ENCODE assay signal across 17 mouse cellular contexts in the genomic region with DNA sequence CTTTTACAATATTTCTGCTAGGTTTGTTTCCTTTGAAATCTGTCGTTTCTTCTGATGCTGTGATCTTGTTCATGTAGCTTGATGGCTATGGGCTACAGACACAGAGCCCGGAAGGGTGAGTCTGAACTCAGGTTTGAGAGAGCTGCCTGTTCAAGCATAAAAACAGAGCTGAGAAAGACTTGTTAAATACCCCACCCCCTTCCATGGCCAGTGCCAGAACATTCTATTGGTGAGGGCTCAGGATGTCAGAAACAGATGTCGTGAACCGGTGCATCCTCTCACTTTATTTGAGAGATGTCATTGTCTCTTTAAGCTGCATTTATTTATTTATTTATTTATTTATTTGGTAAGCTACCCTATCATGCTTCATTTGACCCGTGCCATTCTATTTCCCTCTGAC. TPM values are rescaled to one million over a fixed set of nuclear protein-coding genes. Genes with fewer than 3 reads are reported as not detected.
"Had no signal": no experiment of that assay in that cellular context is flagged by ENCODE, and none has a peak within 500 bp of the region (broad histone marks: within the 10 kb centered on the region; RNA-seq: fewer than 3 reads in every experiment).

No protein-coding gene starts in this region.

- DNase-seq: kidney, adult 9 months; layer of hippocampus, adult 9-11 months; liver, postnatal 0 days; lung, embryonic 14.5 days; thymus, adult 18-20 months; thymus, postnatal 36 days had no signal

- H3K4me2 ChIP-seq: limb, embryonic 12.5 days; limb, embryonic 15.5 days; liver, embryonic 11.5 days; lung, embryonic 14.5 days; midbrain, embryonic 12.5 days had no signal

- H3K27me3 ChIP-seq: limb, embryonic 12.5 days; limb, embryonic 15.5 days; midbrain, embryonic 12.5 days had no signal

- H3K9ac ChIP-seq: limb, embryonic 12.5 days; limb, embryonic 15.5 days; liver, embryonic 14.5 days; liver, postnatal 0 days; lung, embryonic 14.5 days; midbrain, embryonic 12.5 days had no signal

- H3K4me1 ChIP-seq: midbrain, embryonic 12.5 days had no signal

- H3K9me3 ChIP-seq: limb, embryonic 12.5 days; limb, embryonic 15.5 days; midbrain, embryonic 12.5 days had no signal

- ATAC-seq: intestine, postnatal 0 days; liver, postnatal 0 days; lung, postnatal 0 days; midbrain, embryonic 16.5 days had no signal

- H3K36me3 ChIP-seq: limb, embryonic 12.5 days; limb, embryonic 15.5 days; midbrain, embryonic 12.5 days had no signal

- H3K4me3 ChIP-seq: layer of hippocampus, adult 2 months; limb, embryonic 12.5 days; limb, embryonic 15.5 days; midbrain, embryonic 12.5 days had no signal

- H3K27ac ChIP-seq: kidney, postnatal 0 days; layer of hippocampus, adult 2 months; limb, embryonic 12.5 days; limb, embryonic 15.5 days; liver, embryonic 14.5 days; macrophage; midbrain, embryonic 12.5 days had no signal

RNA-seq across cellular contexts. Expression of gene Abi3bp, which starts 2.0 kb away (rescaled TPM):
- polyA plus RNA-seq: macrophage had no signal
